Mouse (Mus musculus): Measurements from ENCODE around the gene Lmbr1. TPM values are rescaled to one million over a fixed set of nuclear protein-coding genes. Genes with fewer than 3 reads are reported as not detected.

Gene Lmbr1
- polyA plus RNA-seq, 1 experiment from 2014 or later: 15.5 TPM

- POLR2A ChIA-PET: no interaction called here
- no peak for DNase-seq (ENCODE audit: low read depth, low spot score)
- ATAC-seq: no peak
- CTCF ChIA-PET: interaction anchor here (1.1 kb wide), 1 partner anchor 821 kb away, joined by 3 read pairs; no protein-coding TSS in a partner anchor
- in situ Hi-C loops (cut with MboI; ENCODE audit: low pct_unique_long_range_greater_than_20kb): no loop called here
- no peak for TF ChIP-seq CTCF (IDR thresholded peaks at IDR 0.05)
- H3K27me3 ChIP-seq: no peaks in the 10 kb centered on the region
Measured at GRCm38 (mm10) chr5:29273426-29273825, 104.8 kb downstream of the Lmbr1 start.

GRCm38 (mm10) chr5:29270879-29271278 is 107.3 kb downstream of the Lmbr1 start:
- POLR2A ChIA-PET: interaction anchor here (1.2 kb wide), 1 partner anchor 815 kb away, joined by 3 read pairs; no protein-coding TSS in a partner anchor
- peak; percentile 63 for TF ChIP-seq CTCF (IDR thresholded peaks at IDR 0.05)
- in situ Hi-C loops (cut with MboI; ENCODE audit: low pct_unique_long_range_greater_than_20kb): no loop called here
- DNase-seq (ENCODE audit: low read depth, low spot score) (no peak), ATAC-seq (peak; percentile 17)
- CTCF ChIA-PET: interaction anchor here (0.6 to 2.3 kb wide), 4 partner anchors 12 to 76 kb away, joined by 3 to 6 read pairs (median 4); no protein-coding TSS in a partner anchor
- no peaks in the 10 kb centered on the region for H3K27me3 ChIP-seq

- no peak for TF ChIP-seq CTCF (IDR thresholded peaks at IDR 0.05)
- CTCF ChIA-PET: interaction anchor here (1.2 to 1.6 kb wide), 3 partner anchors 11 to 17 kb away, joined by 3 to 7 read pairs (median 6); no protein-coding TSS in a partner anchor
- in situ Hi-C loops (cut with MboI; ENCODE audit: low pct_unique_long_range_greater_than_20kb): no loop called here
- POLR2A ChIA-PET: no interaction called here
- ATAC-seq (no peak), DNase-seq (ENCODE audit: low read depth, low spot score) (no peak)
- H3K27me3 ChIP-seq: no peaks in the 10 kb centered on the region
Measured at GRCm38 (mm10) chr5:29253876-29254275, 124.3 kb downstream of the Lmbr1 start.

- no peaks in the 10 kb centered on the region for H3K27me3 ChIP-seq
- TF ChIP-seq CTCF (IDR thresholded peaks at IDR 0.05): no peak
- ChIA-PET POLR2A (interaction anchor here (0.5 kb wide), 1 partner anchor 823 kb away, joined by 3 read pairs; no protein-coding TSS in a partner anchor), CTCF (interaction anchor here (0.7 to 1.9 kb wide), 6 partner anchors 9 to 782 kb away, joined by 3 to 4 read pairs (median 3); no protein-coding TSS in a partner anchor)
- DNase-seq (ENCODE audit: low read depth, low spot score) (no peak), ATAC-seq (no peak)
- in situ Hi-C loops (cut with MboI; ENCODE audit: low pct_unique_long_range_greater_than_20kb): no loop called here
Measured at GRCm38 (mm10) chr5:29251496-29251873, 126.7 kb downstream of the Lmbr1 start.

DNA sequence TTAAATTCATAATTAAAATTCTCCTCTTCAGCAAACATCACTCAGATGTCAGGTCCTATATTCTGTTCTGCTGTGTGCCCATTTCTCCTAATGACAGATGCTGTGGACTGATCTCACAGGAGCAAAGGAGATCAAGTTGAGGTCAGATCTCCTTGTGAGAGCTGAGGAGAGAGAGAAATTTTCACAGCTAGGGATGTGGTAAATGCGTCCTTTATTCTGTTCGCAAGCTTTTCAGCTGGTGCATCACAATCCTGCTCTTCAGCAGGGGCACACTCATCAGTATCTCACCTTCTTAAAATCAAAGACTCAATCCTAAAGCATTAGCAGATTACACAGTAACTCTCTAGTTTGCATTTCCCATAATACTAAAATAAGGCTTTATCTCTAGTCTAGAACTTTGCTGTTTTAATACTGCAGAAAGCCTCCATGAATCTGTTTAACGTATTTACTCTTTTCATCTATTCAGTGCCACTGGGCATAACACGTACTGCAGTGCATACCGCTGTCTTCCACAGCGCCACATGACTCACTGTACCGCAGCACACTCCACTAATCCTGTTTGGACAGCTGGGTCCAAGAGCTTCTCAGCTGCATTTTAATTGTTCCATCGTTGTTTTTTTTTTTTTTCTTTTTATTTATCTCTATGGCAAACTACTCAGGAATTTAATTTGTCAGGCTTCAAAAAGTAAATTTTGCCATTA is 127.2 kb downstream of the Lmbr1 start:
- DNase-seq (ENCODE audit: low read depth, low spot score) (peak; percentile 51), ATAC-seq (peak; percentile 97)
- TF ChIP-seq CTCF (IDR thresholded peaks at IDR 0.05): no peak
- ChIA-PET CTCF (interaction anchor here (0.7 to 1.9 kb wide), 5 partner anchors 9 to 782 kb away, joined by 3 to 4 read pairs (median 3); no protein-coding TSS in a partner anchor), POLR2A (no interaction called here)
- H3K27me3 ChIP-seq: no peaks in the 10 kb centered on the region
- in situ Hi-C loops (cut with MboI; ENCODE audit: low pct_unique_long_range_greater_than_20kb): no loop called here

- in situ Hi-C loops (cut with MboI; ENCODE audit: low pct_unique_long_range_greater_than_20kb): no loop called here
- no peak for ATAC-seq
- no peak for DNase-seq (ENCODE audit: low read depth, low spot score)
- H3K27me3 ChIP-seq: no peaks in the 10 kb centered on the region
- CTCF ChIA-PET: interaction anchor here (1.5 to 1.6 kb wide), 2 partner anchors 10 to 48 kb away, joined by 3 read pairs; partner anchors contain the start of gene Rnf32
- POLR2A ChIA-PET: no interaction called here
- TF ChIP-seq CTCF (IDR thresholded peaks at IDR 0.05): no peak
Measured at GRCm38 (mm10) chr5:29244769-29245168, 133.4 kb downstream of the Lmbr1 start.

- no peak for TF ChIP-seq CTCF (IDR thresholded peaks at IDR 0.05)
- POLR2A ChIA-PET: no interaction called here
- no peaks in the 10 kb centered on the region for H3K27me3 ChIP-seq
- ATAC-seq: no peak
- DNase-seq (ENCODE audit: low read depth, low spot score): no peak
- CTCF ChIA-PET: interaction anchor here (1.2 kb wide), 1 partner anchor 14 kb away, joined by 4 read pairs; no protein-coding TSS in a partner anchor
- in situ Hi-C loops (cut with MboI; ENCODE audit: low pct_unique_long_range_greater_than_20kb): no loop called here
Measured at GRCm38 (mm10) chr5:29238379-29238778, 139.8 kb downstream of the Lmbr1 start.

GRCm38 (mm10) chr5:29230481-29230880 is 147.7 kb downstream of the Lmbr1 start:
- ChIA-PET CTCF (interaction anchor here (3.8 kb wide), 1 partner anchor 15 kb away, joined by 10 read pairs; no protein-coding TSS in a partner anchor), POLR2A (no interaction called here)
- ATAC-seq (no peak), DNase-seq (ENCODE audit: low read depth, low spot score) (no peak)
- no peak for TF ChIP-seq CTCF (IDR thresholded peaks at IDR 0.05)
- in situ Hi-C loops (cut with MboI; ENCODE audit: low pct_unique_long_range_greater_than_20kb): no loop called here
- H3K27me3 ChIP-seq: no peaks in the 10 kb centered on the region

GRCm38 (mm10) chr5:29224089-29224488 is 154.1 kb downstream of the Lmbr1 start:
- no peak for DNase-seq (ENCODE audit: low read depth, low spot score)
- in situ Hi-C loops (cut with MboI; ENCODE audit: low pct_unique_long_range_greater_than_20kb): no loop called here
- no peaks in the 10 kb centered on the region for H3K27me3 ChIP-seq
- ChIA-PET POLR2A (no interaction called here), CTCF (interaction anchor here (1.5 to 1.6 kb wide), 3 partner anchors 13 to 22 kb away, joined by 4 to 5 read pairs (median 4); no protein-coding TSS in a partner anchor)
- no peak for ATAC-seq
- no peak for TF ChIP-seq CTCF (IDR thresholded peaks at IDR 0.05)

- POLR2A ChIA-PET: no interaction called here
- H3K27me3 ChIP-seq: no peaks in the 10 kb centered on the region
- in situ Hi-C loops (cut with MboI; ENCODE audit: low pct_unique_long_range_greater_than_20kb): no loop called here
- no peak for TF ChIP-seq CTCF (IDR thresholded peaks at IDR 0.05)
- CTCF ChIA-PET: interaction anchor here (1.2 to 1.3 kb wide), 2 partner anchors 10 to 13 kb away, joined by 3 read pairs; no protein-coding TSS in a partner anchor
- ATAC-seq (no peak), DNase-seq (ENCODE audit: low read depth, low spot score) (no peak)
Measured at GRCm38 (mm10) chr5:29217997-29218396, 160.2 kb downstream of the Lmbr1 start.
